Mouse (Mus musculus): ENCODE measurements around the gene Epn3. TPM values are rescaled to one million over a fixed set of nuclear protein-coding genes. Genes with fewer than 3 reads are reported as not detected.
A peak's percentile ranks its signal among the peaks of the same experiment; 100 is the strongest.

Epn3 gene
- total and polyA plus RNA-seq, 2 experiments from 2014 or later, result 2.7 to 3.6 TPM

DNA sequence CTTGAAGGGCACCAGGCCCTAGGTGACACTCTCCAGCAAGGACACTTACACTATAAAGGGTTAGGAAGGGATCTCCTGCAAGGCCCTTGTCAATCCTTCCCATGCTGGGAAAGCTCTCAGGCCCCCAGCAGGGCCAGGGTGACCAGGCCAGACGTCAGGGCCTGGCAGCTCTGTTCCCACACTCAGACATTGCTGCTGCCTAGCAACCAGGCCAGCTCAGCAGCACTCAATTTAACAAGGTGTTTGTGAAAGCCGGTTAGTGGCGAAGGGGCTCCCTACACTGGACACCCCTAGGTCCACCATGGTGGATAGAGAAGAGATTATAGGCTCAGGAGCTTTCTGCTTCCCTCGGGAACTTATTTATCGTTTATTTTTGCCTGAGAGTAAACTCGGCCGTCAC, 58.7 kb downstream of the Epn3 start:
- H3K27me3 ChIP-seq (ENCODE audit: insufficient read depth, low read length), result no peaks in the 10 kb centered on the region
- H3K9ac ChIP-seq (replicated peaks; ENCODE audit: low read length), result no peak overlapping the region
- WGBS, result 26% methylated on average over 7 of the region's 7 CpGs
- H3K4me2 ChIP-seq (ENCODE audit: low read depth, low read length), result no peak overlapping the region
- peak overlapping the region; percentile 11 for H3K27ac ChIP-seq
- TF ChIP-seq CTCF (IDR thresholded peaks at IDR 0.05; ENCODE audit: low read depth), result no peak
- no peak overlapping the region for H3K4me3 ChIP-seq (ENCODE audit: low read length)
- no peaks in the 10 kb centered on the region for H3K9me3 ChIP-seq (ENCODE audit: low read length)
- ATAC-seq, result peak; percentile 64; the same call in 1 of the 2 replicates
- peaks cover 24% of the 10 kb centered on the region; the same call in 1 of the 2 replicates for H3K4me1 ChIP-seq (ENCODE audit: insufficient read depth, low read length)
- peak; percentile 60 for DNase-seq (ENCODE audit: low spot score)
- no peaks in the 10 kb centered on the region; the same call in none of the 2 replicates for H3K36me3 ChIP-seq (ENCODE audit: insufficient read depth, low read length)

DNA sequence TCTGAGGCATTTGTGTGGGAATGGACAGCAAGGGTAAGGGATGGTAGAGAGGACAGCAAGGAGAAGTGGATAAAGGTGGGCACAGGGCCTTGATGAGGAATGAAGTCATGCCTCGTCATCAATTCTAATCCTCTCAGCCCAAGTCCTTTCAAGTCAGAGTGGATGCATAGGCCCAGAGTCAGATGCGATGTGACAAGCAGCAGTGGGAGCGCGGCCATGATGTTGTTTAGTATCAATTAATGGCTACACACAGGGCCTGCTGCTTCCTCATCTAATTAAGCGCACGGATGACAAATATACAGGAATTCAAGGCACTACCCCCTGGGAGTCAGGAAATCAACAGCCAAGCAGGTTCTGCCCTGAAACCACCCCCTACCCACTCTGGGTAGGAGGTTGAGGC, 59.4 kb downstream of the Epn3 start:
- Histone ChIP-seq H3K9me3 (ENCODE audit: low read length) (no peaks in the 10 kb centered on the region), H3K36me3 (ENCODE audit: insufficient read depth, low read length) (no peaks in the 10 kb centered on the region; the same call in none of the 2 replicates), H3K4me1 (ENCODE audit: insufficient read depth, low read length) (peaks cover 19% of the 10 kb centered on the region; the same call in 1 of the 2 replicates), H3K27ac (peak overlapping the region; percentile 11; the same call in 1 of the 2 replicates), H3K4me2 (ENCODE audit: low read depth, low read length) (no peak overlapping the region), H3K27me3 (ENCODE audit: insufficient read depth, low read length) (no peaks in the 10 kb centered on the region), H3K9ac (replicated peaks; ENCODE audit: low read length) (no peak overlapping the region), H3K4me3 (ENCODE audit: low read length) (no peak overlapping the region)
- 47% methylated on average over 6 of the region's 6 CpGs for WGBS
- DNase-seq (ENCODE audit: low spot score) (peak; percentile 48), ATAC-seq (no peak)
- no peak for TF ChIP-seq CTCF (IDR thresholded peaks at IDR 0.05; ENCODE audit: low read depth)

Other genes starting within 250 kb of the Epn3 start
- gene Gm21885, start 218.1 kb downstream of the Epn3 start, total RNA-seq (2014; rRNA removed), result not detected in 2 replicates
- gene Gm21885, start 218.1 kb downstream of the Epn3 start, polyA plus RNA-seq (2015; fragmentation: Nextera tagmentation; extraction: Ambion mirVana), result 0.24 TPM in 1 of 2 replicates, not detected in the other
- gene Luc7l3, start 178.0 kb downstream of the Epn3 start, total RNA-seq (2014; rRNA removed), result 36.8 and 44.3 TPM in 2 replicates
- gene Luc7l3, start 178.0 kb downstream of the Epn3 start, polyA plus RNA-seq (2015; fragmentation: Nextera tagmentation; extraction: Ambion mirVana), result 101 and 115 TPM in 2 replicates
- 48.1 and 69.1 TPM in 2 replicates for gene Ankrd40, start 172.0 kb downstream of the Epn3 start, total RNA-seq (2014; rRNA removed)
- 15.1 and 16.2 TPM in 2 replicates for gene Ankrd40, start 172.0 kb downstream of the Epn3 start, polyA plus RNA-seq (2015; fragmentation: Nextera tagmentation; extraction: Ambion mirVana)
- gene Abcc3, start 107.0 kb downstream of the Epn3 start, total RNA-seq (2014; rRNA removed), result 4.5 and 4.7 TPM in 2 replicates
- gene Abcc3, start 107.0 kb downstream of the Epn3 start, polyA plus RNA-seq (2015; fragmentation: Nextera tagmentation; extraction: Ambion mirVana), result 1.0 and 1.8 TPM in 2 replicates
- gene Cacna1g, start 25.8 kb downstream of the Epn3 start, total RNA-seq (2014; rRNA removed), result 87.7 and 90.3 TPM in 2 replicates
- gene Cacna1g, start 25.8 kb downstream of the Epn3 start, polyA plus RNA-seq (2015; fragmentation: Nextera tagmentation; extraction: Ambion mirVana), result 10.0 and 10.4 TPM in 2 replicates
- gene Spata20, start 13.8 kb downstream of the Epn3 start, total RNA-seq (2014; rRNA removed), result 1.5 and 11.8 TPM in 2 replicates
- 1.0 and 1.6 TPM in 2 replicates for gene Spata20, start 13.8 kb downstream of the Epn3 start, polyA plus RNA-seq (2015; fragmentation: Nextera tagmentation; extraction: Ambion mirVana)
- gene Mycbpap, start 21.8 kb upstream of the Epn3 start, total RNA-seq (2014; rRNA removed), result 2.3 and 4.8 TPM in 2 replicates
- 1.1 and 1.5 TPM in 2 replicates for gene Mycbpap, start 21.8 kb upstream of the Epn3 start, polyA plus RNA-seq (2015; fragmentation: Nextera tagmentation; extraction: Ambion mirVana)
- 9.3 and 12.9 TPM in 2 replicates for gene Rsad1, start 49.3 kb upstream of the Epn3 start, total RNA-seq (2014; rRNA removed)
- 9.2 and 11.3 TPM in 2 replicates for gene Rsad1, start 49.3 kb upstream of the Epn3 start, polyA plus RNA-seq (2015; fragmentation: Nextera tagmentation; extraction: Ambion mirVana)
- 0.61 and 1.2 TPM in 2 replicates for gene Chad, start 65.1 kb upstream of the Epn3 start, total RNA-seq (2014; rRNA removed)
- gene Chad, start 65.1 kb upstream of the Epn3 start, polyA plus RNA-seq (2015; fragmentation: Nextera tagmentation; extraction: Ambion mirVana), result 1.2 and 1.4 TPM in 2 replicates
- 4.8 and 6.8 TPM in 2 replicates for gene Acsf2, start 101.9 kb upstream of the Epn3 start, total RNA-seq (2014; rRNA removed)
- gene Acsf2, start 101.9 kb upstream of the Epn3 start, polyA plus RNA-seq (2015; fragmentation: Nextera tagmentation; extraction: Ambion mirVana), result 2.6 and 2.8 TPM in 2 replicates
- 105 and 113 TPM in 2 replicates for gene Lrrc59, start 129.8 kb upstream of the Epn3 start, total RNA-seq (2014; rRNA removed)
- gene Lrrc59, start 129.8 kb upstream of the Epn3 start, polyA plus RNA-seq (2015; fragmentation: Nextera tagmentation; extraction: Ambion mirVana), result 127 and 131 TPM in 2 replicates
- gene Mrpl27, start 153.8 kb upstream of the Epn3 start, total RNA-seq (2014; rRNA removed), result 36.3 and 61.2 TPM in 2 replicates
- gene Mrpl27, start 153.8 kb upstream of the Epn3 start, polyA plus RNA-seq (2015; fragmentation: Nextera tagmentation; extraction: Ambion mirVana), result 178 and 182 TPM in 2 replicates
- 3.8 TPM in 2 replicates for gene Eme1, start 154.0 kb upstream of the Epn3 start, total RNA-seq (2014; rRNA removed)
- 1.9 and 2.4 TPM in 2 replicates for gene Eme1, start 154.0 kb upstream of the Epn3 start, polyA plus RNA-seq (2015; fragmentation: Nextera tagmentation; extraction: Ambion mirVana)
- gene Xylt2, start 177.5 kb upstream of the Epn3 start, total RNA-seq (2014; rRNA removed), result 44.0 and 53.5 TPM in 2 replicates
- 13.6 and 14.9 TPM in 2 replicates for gene Xylt2, start 177.5 kb upstream of the Epn3 start, polyA plus RNA-seq (2015; fragmentation: Nextera tagmentation; extraction: Ambion mirVana)
- 0.63 TPM in 1 of 2 replicates, not detected in the other for gene Gm11541, start 204.5 kb upstream of the Epn3 start, total RNA-seq (2014; rRNA removed)
- gene Gm11541, start 204.5 kb upstream of the Epn3 start, polyA plus RNA-seq (2015; fragmentation: Nextera tagmentation; extraction: Ambion mirVana), result 0.39 and 0.42 TPM in 2 replicates
- gene Cdc34b, start 241.8 kb upstream of the Epn3 start, total RNA-seq (2014; rRNA removed), result 0.18 and 1.2 TPM in 2 replicates
- gene Cdc34b, start 241.8 kb upstream of the Epn3 start, polyA plus RNA-seq (2015; fragmentation: Nextera tagmentation; extraction: Ambion mirVana), result 0.30 TPM in 1 of 2 replicates, not detected in the other